Mouse (Mus musculus) kidney, embryonic 14.5 days (tissue): ENCODE measurements around the gene Myom1. TPM values are rescaled to one million over a fixed set of nuclear protein-coding genes. Genes with fewer than 3 reads are reported as not detected.

Experiments
- ATAC-seq: fragments of 200-750 bp; cut with Nextera tagmentation; 2 replicates; pipeline ENCODE4 v1.8.0; 2017; ENCODE audit warnings: moderate number of reproducible peaks, mild to moderate bottlenecking, moderate TSS enrichment, moderate library complexity; ENCODE audit not compliant: low FRiP score, low TSS enrichment
- H3K27ac ChIP-seq: fragments of 300-500 bp; sonication (generic); 2 replicates; pipeline ENCODE4 v1.5.1; 2014; ENCODE audit warnings: low read depth, mild to moderate bottlenecking, low read length, moderate library complexity, mixed read lengths
- H3K27me3 ChIP-seq: fragments of 300-500 bp; sonication (generic); 2 replicates; pipeline ENCODE4 v1.6.1; 2014; ENCODE audit warnings: mild to moderate bottlenecking, low read length; ENCODE audit not compliant: control insufficient read depth, insufficient read depth
- H3K36me3 ChIP-seq: fragments of 300-500 bp; sonication (generic); 2 replicates; pipeline ENCODE4 v1.6.1; 2014; ENCODE audit warnings: low read length, mixed read lengths; ENCODE audit not compliant: control insufficient read depth, insufficient read depth
- H3K4me1 ChIP-seq: fragments of 300-500 bp; sonication (generic); 2 replicates; pipeline ENCODE4 v1.6.1; 2014; ENCODE audit warnings: low read length, mixed read lengths; ENCODE audit not compliant: control insufficient read depth, insufficient read depth
- H3K4me2 ChIP-seq: fragments of 300-500 bp; sonication (generic); replicated peaks from 2 replicates; pipeline ENCODE4 v1.6.1; 2014; ENCODE audit warnings: low read depth, mild to moderate bottlenecking, low read length
- H3K4me3 ChIP-seq: fragments of 300-500 bp; sonication (generic); 2 replicates; pipeline ENCODE4 v1.5.1; 2014; ENCODE audit warnings: mild to moderate bottlenecking, low read length
- H3K9ac ChIP-seq: fragments of 300-500 bp; sonication (generic); 2 replicates; pipeline ENCODE4 v1.6.1; 2014; ENCODE audit warnings: low read depth, mild to moderate bottlenecking, low read length, moderate library complexity
- H3K9me3 ChIP-seq: fragments of 300-500 bp; sonication (generic); 2 replicates; pipeline ENCODE4 v1.6.1; 2016; ENCODE audit warnings: low read length; ENCODE audit not compliant: control insufficient read depth
- WGBS: fragments of 180-500 bp; shearing (Covaris S2); extraction: QIAGEN DNeasy Blood & Tissue Kit; methylation state at CpG from one replicate; pipeline ENCODE4 v1.1.7; 2014; 5-methylcytosine and 5-hydroxymethylcytosine counted together
- polyA plus RNA-seq: library from polyadenylated mRNA; unstranded; fragments of >200 nt; fragmentation: Nextera tagmentation; extraction: Ambion mirVana; gene quantifications from 2 replicates; pipeline ENCODE4 v1.2.1, GENCODE M21; 2014

Myom1 gene
- polyA plus RNA-seq, 1 experiment from 2014 or later: 3.6 TPM

DNA sequence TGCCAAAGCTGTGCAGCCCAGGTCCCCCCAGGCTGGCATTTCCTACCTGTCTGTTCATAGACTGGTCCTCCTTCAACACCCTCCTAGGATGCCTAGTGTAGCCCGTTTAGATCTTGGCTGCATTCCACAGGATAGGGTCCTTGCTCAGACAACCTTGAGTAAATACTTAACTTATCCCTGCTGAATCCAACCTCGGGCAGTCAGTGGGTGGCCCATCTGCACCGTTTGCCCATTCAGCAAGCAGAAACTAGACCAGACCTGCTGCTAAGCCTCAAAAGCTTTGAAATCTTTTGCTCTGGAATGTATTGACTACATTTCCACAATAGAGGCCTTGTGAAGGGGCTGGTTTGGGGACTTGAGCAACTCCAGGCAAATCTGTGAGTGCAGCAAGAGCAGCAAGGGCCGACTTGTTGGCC lies 156.7 kb downstream of the Myom1 start:
- no peak overlapping the region for H3K4me2 ChIP-seq
- H3K27me3 ChIP-seq: no peaks in the 10 kb centered on the region
- no peaks in the 10 kb centered on the region for H3K9me3 ChIP-seq
- H3K4me1 ChIP-seq: peaks cover 15% of the 10 kb centered on the region
- H3K27ac ChIP-seq: peak overlapping the region; percentile 82
- 29% methylated on average over 4 of the region's 4 CpGs for WGBS
- peak; percentile 50; the same call in 1 of the 2 replicates for ATAC-seq
- no peak overlapping the region for H3K9ac ChIP-seq
- no peak overlapping the region for H3K4me3 ChIP-seq
- no peaks in the 10 kb centered on the region for H3K36me3 ChIP-seq

DNA sequence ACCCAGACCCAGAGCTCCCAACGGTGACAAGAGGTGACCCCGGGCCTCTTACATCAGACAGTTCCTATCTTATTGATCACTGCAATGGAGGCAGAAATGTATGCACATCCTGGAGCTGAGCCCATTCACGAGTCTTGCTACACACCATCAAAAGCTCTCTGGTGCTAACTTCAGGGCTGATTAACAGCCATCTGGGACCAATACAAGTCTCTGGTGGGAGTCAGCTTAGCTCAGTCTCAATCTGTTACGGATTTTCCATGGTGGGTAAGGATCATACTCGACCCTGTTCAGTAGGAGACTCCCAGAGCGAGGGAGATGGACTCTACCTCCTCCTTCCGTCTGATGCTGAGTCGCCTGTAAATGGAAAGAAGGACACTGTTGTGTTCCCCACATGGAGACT lies 157.3 kb downstream of the Myom1 start:
- Histone ChIP-seq H3K4me1 (peaks cover 15% of the 10 kb centered on the region), H3K4me2 (no peak overlapping the region), H3K36me3 (no peaks in the 10 kb centered on the region), H3K9me3 (no peaks in the 10 kb centered on the region), H3K27ac (peak overlapping the region; percentile 82), H3K4me3 (no peak overlapping the region), H3K27me3 (no peaks in the 10 kb centered on the region), H3K9ac (no peak overlapping the region)
- 72% methylated on average over 8 of the region's 8 CpGs for WGBS
- ATAC-seq: no peak

DNA sequence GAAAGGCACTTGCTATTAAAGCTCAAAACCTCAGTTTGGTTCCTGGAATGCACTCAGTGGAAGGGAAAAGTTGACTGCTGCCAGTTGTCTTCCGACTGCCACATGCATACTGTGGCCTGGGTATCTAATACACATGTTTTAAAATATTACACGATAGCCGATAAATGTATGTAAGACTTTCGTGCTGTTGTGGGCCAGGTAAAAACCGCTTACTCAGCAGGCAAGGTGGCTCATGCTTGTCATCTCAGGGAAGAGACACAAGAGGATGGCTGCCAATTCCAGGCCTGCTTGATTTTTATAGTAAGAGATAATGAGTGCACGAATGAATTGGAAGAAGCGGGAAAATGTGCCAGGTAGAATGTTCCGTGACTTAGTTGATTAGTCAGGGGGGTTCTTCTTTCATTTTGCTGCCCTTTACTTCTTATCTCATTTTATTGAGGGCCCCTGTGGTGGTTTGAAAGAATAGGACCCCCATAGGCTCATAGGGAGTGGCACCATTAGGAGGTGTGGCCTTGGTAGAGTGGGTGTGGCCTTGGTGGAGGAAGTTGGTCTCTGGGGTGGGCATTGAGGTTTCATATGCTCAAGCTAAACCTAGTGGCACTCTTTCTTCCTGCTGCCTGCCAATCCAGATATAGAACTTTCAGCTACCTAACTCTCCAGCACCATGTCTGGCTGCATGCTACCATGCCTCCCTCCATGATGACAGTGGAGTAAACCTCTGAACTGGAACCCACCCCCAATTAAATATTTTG lies 158.0 kb downstream of the Myom1 start:
- ATAC-seq: no peak
- Histone ChIP-seq H3K27me3 (no peaks in the 10 kb centered on the region), H3K4me2 (no peak overlapping the region), H3K27ac (no peak overlapping the region; the same call in 1 of the 2 replicates), H3K36me3 (no peaks in the 10 kb centered on the region), H3K4me1 (peaks cover 10% of the 10 kb centered on the region), H3K4me3 (no peak overlapping the region), H3K9me3 (no peaks in the 10 kb centered on the region), H3K9ac (no peak overlapping the region)
- 92% methylated on average over 8 of the region's 8 CpGs for WGBS

DNA sequence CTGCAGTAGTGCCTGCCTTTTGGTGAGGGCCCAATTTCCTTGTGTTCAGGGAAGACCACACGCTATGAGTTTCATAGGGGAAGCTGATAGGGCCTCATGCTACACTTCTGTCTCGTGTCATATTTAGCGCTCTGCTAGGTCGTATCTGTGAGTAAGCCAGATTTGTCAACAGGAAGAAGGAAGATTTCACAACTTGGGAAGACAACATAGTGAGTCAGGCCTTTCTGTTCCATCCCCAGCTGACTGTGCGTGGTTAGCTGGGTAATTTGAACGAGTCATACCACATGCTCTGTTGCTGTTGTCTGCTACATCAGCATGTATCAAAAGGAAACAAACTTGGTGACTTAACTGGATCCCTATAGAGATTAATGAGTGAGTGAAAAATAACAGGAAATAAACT lies 162.6 kb downstream of the Myom1 start:
- H3K9ac ChIP-seq: no peak overlapping the region
- no peaks in the 10 kb centered on the region for H3K36me3 ChIP-seq
- no peak overlapping the region for H3K4me3 ChIP-seq
- 66% methylated on average over 6 of the region's 6 CpGs for WGBS
- H3K4me1 ChIP-seq: peaks cover 10% of the 10 kb centered on the region; the same call in 1 of the 2 replicates
- no peak for ATAC-seq
- H3K4me2 ChIP-seq: no peak overlapping the region
- no peaks in the 10 kb centered on the region for H3K27me3 ChIP-seq
- no peaks in the 10 kb centered on the region for H3K9me3 ChIP-seq
- no peak overlapping the region for H3K27ac ChIP-seq

DNA sequence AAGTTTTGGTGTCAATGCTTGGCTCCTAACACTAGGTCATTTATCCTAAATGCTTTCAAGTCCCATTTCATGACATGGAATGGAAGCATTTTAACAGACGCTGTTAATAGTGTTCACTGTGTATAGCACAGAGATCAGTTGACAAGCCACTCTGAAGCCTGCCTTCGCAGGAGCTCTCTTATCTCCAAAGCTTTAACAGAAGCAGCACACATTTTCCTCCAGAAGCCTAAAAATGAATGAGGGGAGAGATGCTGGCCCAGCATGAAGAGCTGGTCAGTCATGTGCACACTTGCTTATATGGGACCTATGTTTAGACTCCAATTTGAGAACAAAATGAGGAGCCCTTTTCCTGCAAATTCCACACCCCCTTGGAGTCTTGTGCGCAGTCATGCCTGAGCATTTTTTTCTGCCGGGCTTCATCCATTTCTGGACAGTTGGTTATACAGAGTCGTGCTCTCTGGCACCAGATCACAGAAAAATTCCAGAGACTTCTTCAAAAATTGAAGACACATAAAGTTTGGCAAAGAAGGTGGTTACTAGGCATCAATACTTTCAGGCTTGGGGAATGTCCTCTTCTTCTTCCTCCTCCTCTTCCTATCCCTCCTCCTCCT lies 165.9 kb downstream of the Myom1 start:
- WGBS: 82% methylated on average over 5 of the region's 5 CpGs
- no peaks in the 10 kb centered on the region for H3K27me3 ChIP-seq
- ATAC-seq: no peak

DNA sequence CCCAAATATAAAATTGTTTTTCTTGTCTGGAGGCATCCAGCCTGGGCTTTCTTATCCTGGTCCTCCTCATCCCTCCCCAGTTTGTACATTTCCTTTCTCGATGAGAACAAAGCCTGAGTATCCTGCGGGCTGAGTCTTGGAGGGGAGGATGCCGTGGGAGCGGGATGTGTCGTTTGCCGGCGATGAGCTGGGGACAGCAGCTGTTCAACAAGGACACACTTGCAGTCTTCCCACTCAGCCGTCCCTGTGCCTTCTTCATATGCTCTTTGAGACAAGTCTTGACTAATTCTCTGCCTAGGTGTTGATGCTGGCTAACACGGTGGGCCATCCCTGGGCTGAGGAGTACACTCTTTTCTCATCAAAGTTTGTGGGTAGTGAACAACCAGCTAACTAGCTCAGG lies 166.4 kb downstream of the Myom1 start:
- H3K9me3 ChIP-seq: no peaks in the 10 kb centered on the region
- no peaks in the 10 kb centered on the region for H3K27me3 ChIP-seq
- H3K36me3 ChIP-seq: no peaks in the 10 kb centered on the region
- WGBS: 52% methylated on average over 9 of the region's 9 CpGs
- H3K27ac ChIP-seq: no peak overlapping the region
- ATAC-seq: no peak
- H3K4me3 ChIP-seq: no peak overlapping the region
- H3K9ac ChIP-seq: no peak overlapping the region
- H3K4me2 ChIP-seq: no peak overlapping the region
- H3K4me1 ChIP-seq: peaks cover 7% of the 10 kb centered on the region; the same call in 1 of the 2 replicates

More for the DNA sequence above, 165.9 kb downstream of the Myom1 start:
- H3K27ac ChIP-seq: no peak overlapping the region
- no peaks in the 10 kb centered on the region for H3K36me3 ChIP-seq
- H3K4me1 ChIP-seq: peaks cover 7% of the 10 kb centered on the region; the same call in 1 of the 2 replicates
- H3K9me3 ChIP-seq: no peaks in the 10 kb centered on the region
- H3K4me3 ChIP-seq: no peak overlapping the region
- H3K4me2 ChIP-seq: no peak overlapping the region
- no peak overlapping the region for H3K9ac ChIP-seq

DNA sequence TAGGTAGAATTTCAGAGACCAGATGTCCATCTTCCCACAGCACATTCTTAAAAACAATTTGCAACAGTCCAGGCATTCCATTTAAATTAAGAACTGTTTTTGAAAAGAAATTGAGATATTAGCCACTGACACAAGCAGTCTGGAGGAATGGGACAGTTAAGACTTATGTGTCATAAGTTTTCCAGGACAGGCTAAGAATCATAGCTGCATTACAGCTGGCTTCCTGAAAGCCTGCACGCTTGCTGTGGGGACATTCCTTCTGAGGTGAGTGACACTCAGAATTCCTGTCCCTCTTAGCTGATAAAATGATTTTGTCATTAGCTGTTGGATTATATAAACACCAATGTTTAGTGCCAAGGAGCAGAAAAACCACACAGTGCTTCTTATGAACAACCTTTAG lies 167.2 kb downstream of the Myom1 start:
- 50% methylated on average over 1 of the region's 1 CpGs for WGBS

DNA sequence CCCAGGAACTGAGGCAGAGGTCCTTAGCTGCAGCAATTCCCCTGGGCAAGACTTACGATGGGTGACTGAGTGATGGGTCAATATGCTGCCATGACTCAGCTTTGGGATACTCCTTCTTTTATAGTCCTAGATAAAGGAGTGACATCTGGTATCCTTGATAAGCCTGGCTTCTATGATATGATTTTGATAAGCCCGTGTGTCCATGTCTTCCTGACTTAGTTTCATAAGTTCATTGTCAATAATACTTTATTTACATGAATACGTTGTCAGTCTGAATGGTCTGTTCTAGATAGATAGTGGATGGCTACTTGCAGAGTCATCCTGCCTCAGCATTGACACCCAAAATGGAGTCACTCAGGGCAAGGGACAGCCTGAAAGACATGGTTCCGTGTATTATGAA lies 168.7 kb downstream of the Myom1 start:
- Histone ChIP-seq H3K27ac (no peak overlapping the region), H3K9me3 (no peaks in the 10 kb centered on the region), H3K4me3 (no peak overlapping the region), H3K27me3 (no peaks in the 10 kb centered on the region), H3K36me3 (no peaks in the 10 kb centered on the region), H3K4me2 (no peak overlapping the region), H3K4me1 (peaks cover 7% of the 10 kb centered on the region; the same call in 1 of the 2 replicates), H3K9ac (no peak overlapping the region)
- no peak for ATAC-seq
- 91% methylated on average over 4 of the region's 4 CpGs for WGBS

More for the DNA sequence above, 167.2 kb downstream of the Myom1 start:
- Histone ChIP-seq H3K4me1 (peaks cover 7% of the 10 kb centered on the region; the same call in 1 of the 2 replicates), H3K9ac (no peak overlapping the region), H3K4me2 (no peak overlapping the region), H3K27ac (no peak overlapping the region), H3K36me3 (no peaks in the 10 kb centered on the region), H3K4me3 (no peak overlapping the region), H3K27me3 (no peaks in the 10 kb centered on the region), H3K9me3 (no peaks in the 10 kb centered on the region)
- no peak for ATAC-seq
